Mouse (Mus musculus): ENCODE results near the gene Foxk1. TPM values are rescaled to one million over a fixed set of nuclear protein-coding genes. Genes with fewer than 3 reads are reported as not detected.

Foxk1 gene
- polyA plus RNA-seq, 1 experiment from 2014 or later, result 6.0 TPM

DNA sequence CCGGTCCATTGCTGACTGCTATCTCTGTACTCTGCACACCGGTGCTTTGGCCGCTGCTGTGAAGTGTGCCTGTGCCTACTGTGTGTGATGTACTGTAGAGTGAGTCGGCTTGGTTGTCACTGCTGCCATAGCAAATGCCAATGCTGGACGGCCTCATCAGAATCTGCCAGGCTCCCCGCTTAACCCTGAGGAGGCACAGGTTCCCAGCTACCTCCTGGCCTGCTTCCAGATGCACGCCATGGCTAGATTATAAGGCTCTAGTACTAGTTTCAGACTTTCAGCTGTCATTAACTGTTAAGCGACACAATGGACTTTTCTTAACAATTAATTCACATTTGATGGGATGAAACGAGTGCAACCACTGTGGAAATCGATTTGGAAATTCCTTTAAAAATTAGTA is 21.8 kb downstream of the Foxk1 start:
- no peak overlapping the region for H3K27ac ChIP-seq (replicated peaks)

DNA sequence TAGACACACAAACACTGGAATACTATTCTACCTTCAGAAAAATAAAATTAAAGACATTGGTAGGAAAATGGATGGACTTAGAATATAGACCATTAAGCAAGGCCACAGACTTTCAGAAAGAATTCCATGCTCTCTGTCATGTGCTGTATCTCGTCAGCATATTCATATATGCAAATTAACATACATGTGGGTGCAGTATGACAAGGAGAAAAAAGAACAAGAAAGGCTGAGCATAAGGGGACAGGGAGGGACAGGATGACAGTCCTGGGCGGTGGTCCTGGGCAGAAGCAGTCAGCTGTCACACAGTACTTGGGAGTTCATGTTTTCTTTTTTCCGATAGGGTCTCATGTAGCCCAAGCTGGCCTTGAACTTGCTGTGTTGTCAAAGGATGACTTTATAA is 22.4 kb downstream of the Foxk1 start:
- Histone ChIP-seq H3K4me3 (replicated peaks) (no peak overlapping the region), H3K4me1 (peaks cover 43% of the 10 kb centered on the region), H3K9ac (replicated peaks) (no peak overlapping the region), H3K27ac (replicated peaks) (no peak overlapping the region), H3K27me3 (replicated peaks) (no peaks in the 10 kb centered on the region), H3K9me3 (replicated peaks) (no peaks in the 10 kb centered on the region), H3K4me2 (no peak overlapping the region), H3K36me3 (no peaks in the 10 kb centered on the region; the same call in 1 of the 2 replicates)
- WGBS, result 51% methylated on average over 3 of the region's 3 CpGs
- no peak for ATAC-seq (ENCODE audit: low FRiP score)

More for the DNA sequence above, 21.8 kb downstream of the Foxk1 start:
- Histone ChIP-seq H3K27me3 (replicated peaks) (no peaks in the 10 kb centered on the region), H3K4me2 (no peak overlapping the region), H3K9ac (replicated peaks) (no peak overlapping the region), H3K36me3 (no peaks in the 10 kb centered on the region; the same call in 1 of the 2 replicates), H3K9me3 (replicated peaks) (no peaks in the 10 kb centered on the region), H3K4me3 (replicated peaks) (no peak overlapping the region), H3K4me1 (peaks cover 40% of the 10 kb centered on the region)
- 79% methylated on average over 10 of the region's 10 CpGs for whole genome bisulfite sequencing
- no peak for ATAC-seq (ENCODE audit: low FRiP score)

- WGBS, result 72% methylated on average over 13 of the region's 13 CpGs
- Histone ChIP-seq H3K4me1 (peaks cover 43% of the 10 kb centered on the region), H3K27me3 (replicated peaks) (no peaks in the 10 kb centered on the region), H3K27ac (replicated peaks) (peak overlapping the region; percentile 69), H3K36me3 (no peaks in the 10 kb centered on the region; the same call in 1 of the 2 replicates), H3K9ac (replicated peaks) (no peak overlapping the region), H3K4me2 (no peak overlapping the region), H3K9me3 (replicated peaks) (no peaks in the 10 kb centered on the region), H3K4me3 (replicated peaks) (no peak overlapping the region)
- ATAC-seq (ENCODE audit: low FRiP score), result no peak
Observed at GRCm38 (mm10) chr5:142424627-142425349, 23.5 kb downstream of the Foxk1 start.

- Histone ChIP-seq H3K4me1 (peaks cover 49% of the 10 kb centered on the region), H3K4me2 (no peak overlapping the region)
Observed at GRCm38 (mm10) chr5:142426476-142426875, 25.2 kb downstream of the Foxk1 start.

GRCm38 (mm10) chr5:142427876-142428275 is 26.6 kb downstream of the Foxk1 start:
- WGBS, result 33% methylated on average over 10 of the region's 10 CpGs
- Histone ChIP-seq H3K27ac (replicated peaks) (no peak overlapping the region), H3K4me3 (replicated peaks) (no peak overlapping the region), H3K36me3 (no peaks in the 10 kb centered on the region), H3K9ac (replicated peaks) (no peak overlapping the region), H3K4me1 (peaks cover 53% of the 10 kb centered on the region), H3K4me2 (no peak overlapping the region), H3K9me3 (replicated peaks) (no peaks in the 10 kb centered on the region), H3K27me3 (replicated peaks) (no peaks in the 10 kb centered on the region)
- ATAC-seq (ENCODE audit: low FRiP score), result 0 out of 2 replicates have a peak, but pooled peaks have one; percentile 29

More at GRCm38 (mm10) chr5:142426476-142426875, 25.2 kb downstream of the Foxk1 start:
- no peak for ATAC-seq (ENCODE audit: low FRiP score)
- no peaks in the 10 kb centered on the region for H3K36me3 ChIP-seq
- 85% methylated on average over 2 of the region's 2 CpGs for WGBS
- H3K9ac ChIP-seq (replicated peaks), result no peak overlapping the region
- H3K27me3 ChIP-seq (replicated peaks), result no peaks in the 10 kb centered on the region
- H3K9me3 ChIP-seq (replicated peaks), result no peaks in the 10 kb centered on the region
- H3K4me3 ChIP-seq (replicated peaks), result no peak overlapping the region
- H3K27ac ChIP-seq (replicated peaks), result no peak overlapping the region

DNA sequence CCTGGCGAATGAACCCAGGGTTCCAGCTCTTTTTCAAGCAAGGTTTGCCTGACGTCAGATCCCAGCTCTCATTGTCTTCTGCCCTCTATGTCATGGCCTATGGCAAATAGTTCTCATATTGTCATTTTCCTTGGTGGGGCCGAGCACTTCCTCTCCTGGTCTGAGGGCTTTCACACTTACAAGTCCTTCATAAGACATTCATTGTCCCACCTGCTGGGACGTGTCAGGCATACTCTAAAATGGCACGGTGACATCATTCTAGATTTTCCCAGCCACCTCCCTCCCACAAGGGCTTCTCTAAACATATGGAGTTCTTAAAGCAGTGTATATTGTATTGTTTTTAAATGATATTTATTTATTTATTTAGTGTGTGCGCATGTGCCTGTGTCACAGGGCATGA is 27.4 kb downstream of the Foxk1 start:
- H3K4me1 ChIP-seq, result peaks cover 50% of the 10 kb centered on the region
- WGBS, result 74% methylated on average over 6 of the region's 6 CpGs
- no peak overlapping the region for H3K4me3 ChIP-seq (replicated peaks)

DNA sequence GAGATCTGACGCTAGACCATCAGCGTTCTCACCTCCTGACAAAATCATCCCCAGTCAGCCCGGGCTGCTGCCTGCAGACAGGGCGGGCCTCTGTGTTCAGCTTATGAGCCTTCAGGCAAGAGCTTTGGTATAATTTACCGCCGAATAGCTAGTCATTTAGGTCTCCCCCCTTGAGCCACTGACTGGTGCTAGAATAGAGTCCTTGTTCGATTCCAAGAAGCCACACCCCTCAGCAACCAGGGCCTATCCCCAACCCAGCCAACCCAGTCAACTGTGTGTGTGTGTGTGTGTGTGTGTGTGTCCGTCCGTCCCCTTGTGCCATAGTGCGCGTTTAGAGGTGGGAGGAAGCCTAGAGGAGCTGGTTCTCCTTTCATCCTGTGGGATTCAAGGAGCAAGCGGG is 29.7 kb downstream of the Foxk1 start:
- no peaks in the 10 kb centered on the region for H3K9me3 ChIP-seq (replicated peaks)
- peaks cover 36% of the 10 kb centered on the region for H3K4me1 ChIP-seq
- no peak overlapping the region for H3K27ac ChIP-seq (replicated peaks)
- WGBS, result 58% methylated on average over 12 of the region's 12 CpGs
- H3K4me3 ChIP-seq (replicated peaks), result no peak overlapping the region
- no peak for ATAC-seq (ENCODE audit: low FRiP score)
- no peak overlapping the region for H3K4me2 ChIP-seq
- no peak overlapping the region for H3K9ac ChIP-seq (replicated peaks)
- H3K27me3 ChIP-seq (replicated peaks), result no peaks in the 10 kb centered on the region
- H3K36me3 ChIP-seq, result peaks cover 13% of the 10 kb centered on the region

More for the DNA sequence above, 27.4 kb downstream of the Foxk1 start:
- H3K36me3 ChIP-seq, result no peaks in the 10 kb centered on the region
- no peak overlapping the region for H3K27ac ChIP-seq (replicated peaks)
- H3K27me3 ChIP-seq (replicated peaks), result no peaks in the 10 kb centered on the region
- H3K9me3 ChIP-seq (replicated peaks), result no peaks in the 10 kb centered on the region
- no peak overlapping the region for H3K4me2 ChIP-seq
- H3K9ac ChIP-seq (replicated peaks), result no peak overlapping the region
- no peak for ATAC-seq (ENCODE audit: low FRiP score)

DNA sequence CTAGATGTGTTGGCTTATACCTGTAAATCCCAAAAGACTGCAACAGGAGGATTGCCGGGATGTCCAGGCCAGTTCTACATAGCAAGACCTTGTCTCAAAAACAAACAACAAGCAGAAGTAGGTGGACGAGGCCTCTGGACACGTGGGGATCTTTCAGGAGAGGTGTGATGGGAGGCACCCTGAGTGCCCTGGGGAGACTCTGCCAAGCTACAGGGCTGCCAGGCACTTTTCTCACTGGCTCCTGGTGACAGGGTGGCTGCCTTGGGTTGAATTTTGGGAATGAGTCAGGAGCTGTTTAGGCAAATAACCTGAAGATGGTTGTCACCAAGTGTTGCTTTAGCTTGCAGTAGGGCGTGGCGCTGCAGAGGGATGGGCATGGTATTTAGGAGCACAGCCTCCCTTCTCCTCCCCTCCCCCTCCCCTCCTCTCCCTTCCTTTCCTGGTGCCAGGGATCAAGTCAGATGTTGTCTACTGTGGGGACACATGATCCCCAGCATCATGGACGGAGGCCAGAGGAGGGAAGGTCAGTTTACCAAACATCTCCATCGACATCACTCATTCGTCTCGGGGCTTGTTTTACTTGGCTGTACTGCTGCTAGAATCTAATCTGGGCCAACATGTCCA is 30.6 kb downstream of the Foxk1 start:
- no peaks in the 10 kb centered on the region for H3K9me3 ChIP-seq (replicated peaks)
- H3K9ac ChIP-seq (replicated peaks), result no peak overlapping the region
- no peak for ATAC-seq (ENCODE audit: low FRiP score)
- no peak overlapping the region for H3K4me2 ChIP-seq
- WGBS, result 85% methylated on average over 9 of the region's 9 CpGs
- H3K36me3 ChIP-seq, result peaks cover 21% of the 10 kb centered on the region
- no peak overlapping the region for H3K4me3 ChIP-seq (replicated peaks)
- H3K27me3 ChIP-seq (replicated peaks), result no peaks in the 10 kb centered on the region
- peaks cover 31% of the 10 kb centered on the region for H3K4me1 ChIP-seq
- H3K27ac ChIP-seq (replicated peaks), result no peak overlapping the region

GRCm38 (mm10) chr5:142432695-142433094 is 31.4 kb downstream of the Foxk1 start:
- Histone ChIP-seq H3K9ac (replicated peaks) (0 out of 2 replicates have a peak overlapping the region, but pooled peaks have one; percentile 7), H3K4me3 (replicated peaks) (no peak overlapping the region), H3K9me3 (replicated peaks) (no peaks in the 10 kb centered on the region), H3K27me3 (replicated peaks) (no peaks in the 10 kb centered on the region), H3K36me3 (peaks cover 23% of the 10 kb centered on the region), H3K27ac (replicated peaks) (no peak overlapping the region), H3K4me1 (peaks cover 23% of the 10 kb centered on the region), H3K4me2 (no peak overlapping the region)
- no peak for ATAC-seq (ENCODE audit: low FRiP score)
- WGBS, result 92% methylated on average over 4 of the region's 4 CpGs

- no peak overlapping the region for H3K4me3 ChIP-seq (replicated peaks)
- no peak overlapping the region for H3K9ac ChIP-seq (replicated peaks)
- peaks cover 23% of the 10 kb centered on the region for H3K4me1 ChIP-seq
- H3K4me2 ChIP-seq, result no peak overlapping the region
- 74% methylated on average over 5 of the region's 5 CpGs for WGBS
- peaks cover 26% of the 10 kb centered on the region for H3K36me3 ChIP-seq
- H3K9me3 ChIP-seq (replicated peaks), result no peaks in the 10 kb centered on the region
- H3K27me3 ChIP-seq (replicated peaks), result no peaks in the 10 kb centered on the region
- no peak for ATAC-seq (ENCODE audit: low FRiP score)
- peak overlapping the region; percentile 13; the same call in 1 of the 2 replicates for H3K27ac ChIP-seq (replicated peaks)
Observed at GRCm38 (mm10) chr5:142434052-142434451, 32.8 kb downstream of the Foxk1 start.

GRCm38 (mm10) chr5:142435736-142436135 is 34.4 kb downstream of the Foxk1 start:
- Histone ChIP-seq H3K9me3 (replicated peaks) (no peaks in the 10 kb centered on the region), H3K4me3 (replicated peaks) (no peak overlapping the region), H3K4me2 (no peak overlapping the region), H3K4me1 (peaks cover 34% of the 10 kb centered on the region), H3K9ac (replicated peaks) (no peak overlapping the region), H3K27ac (replicated peaks) (no peak overlapping the region), H3K36me3 (peaks cover 26% of the 10 kb centered on the region), H3K27me3 (replicated peaks) (no peaks in the 10 kb centered on the region)
- ATAC-seq (ENCODE audit: low FRiP score), result no peak
- 97% methylated on average over 15 of the region's 15 CpGs for WGBS

- no peak overlapping the region for H3K9ac ChIP-seq (replicated peaks)
- H3K4me2 ChIP-seq, result no peak overlapping the region
- H3K9me3 ChIP-seq (replicated peaks), result no peaks in the 10 kb centered on the region
- 93% methylated on average over 16 of the region's 16 CpGs for WGBS
- H3K4me3 ChIP-seq (replicated peaks), result no peak overlapping the region
- no peaks in the 10 kb centered on the region for H3K27me3 ChIP-seq (replicated peaks)
- H3K27ac ChIP-seq (replicated peaks), result no peak overlapping the region
- ATAC-seq (ENCODE audit: low FRiP score), result no peak
- H3K4me1 ChIP-seq, result peaks cover 44% of the 10 kb centered on the region
- peaks cover 26% of the 10 kb centered on the region for H3K36me3 ChIP-seq
Observed at GRCm38 (mm10) chr5:142438380-142438938, 37.2 kb downstream of the Foxk1 start.
